Mouse (Mus musculus) limb, embryonic 11.5 days (tissue): Measurements from ENCODE around the gene Usp54. TPM values are rescaled to one million over a fixed set of nuclear protein-coding genes. Genes with fewer than 3 reads are reported as not detected.

Experiments used
- ATAC-seq: fragments of 200-750 bp; cut with Nextera tagmentation; 2 replicates; pipeline ENCODE4 v1.8.0; 2017; ENCODE audit warnings: low read depth; ENCODE audit not compliant: insufficient number of reproducible peaks, low FRiP score, low TSS enrichment
- DNase-seq: peaks from one replicate; pipeline ENCODE4 v3.0.0-alpha.2; 2015; ENCODE audit warnings: low spot score
- H3K27ac ChIP-seq: fragments of 300-500 bp; sonication (generic); replicated peaks from 2 replicates; pipeline ENCODE4 v1.5.1; 2014; ENCODE audit warnings: low read depth, mild to moderate bottlenecking, low read length
- H3K27me3 ChIP-seq: fragments of 300-500 bp; sonication (generic); 2 replicates; pipeline ENCODE4 v1.6.1; 2014; ENCODE audit warnings: mild to moderate bottlenecking, low read length, mixed read lengths; ENCODE audit not compliant: control insufficient read depth, insufficient read depth
- H3K36me3 ChIP-seq: fragments of 300-500 bp; sonication (generic); 2 replicates; pipeline ENCODE4 v1.6.1; 2014; ENCODE audit warnings: mild to moderate bottlenecking, low read length, moderate library complexity, mixed read lengths; ENCODE audit not compliant: control insufficient read depth, insufficient read depth
- H3K4me1 ChIP-seq: fragments of 300-500 bp; sonication (generic); 2 replicates; pipeline ENCODE4 v1.6.1; 2014; ENCODE audit warnings: low read length, mixed read lengths; ENCODE audit not compliant: control insufficient read depth, insufficient read depth
- H3K4me2 ChIP-seq: fragments of 300-500 bp; sonication (generic); 2 replicates; pipeline ENCODE4 v1.6.1; 2014; ENCODE audit warnings: low read depth, mild to moderate bottlenecking, moderate library complexity; ENCODE audit not compliant: severe bottlenecking
- H3K4me3 ChIP-seq: fragments of 300-500 bp; sonication (generic); 2 replicates; pipeline ENCODE4 v1.5.1; 2014; ENCODE audit warnings: low read depth, low read length
- H3K9ac ChIP-seq: fragments of 300-500 bp; sonication (generic); 2 replicates; pipeline ENCODE4 v1.6.1; 2014; ENCODE audit warnings: mild to moderate bottlenecking, low read length
- H3K9me3 ChIP-seq: fragments of 300-500 bp; sonication (generic); 2 replicates; pipeline ENCODE4 v1.6.1; 2016; ENCODE audit warnings: low read length; ENCODE audit not compliant: control insufficient read depth
- WGBS: fragments of 180-500 bp; shearing (Covaris S2); extraction: QIAGEN DNeasy Blood & Tissue Kit; methylation state at CpG from one replicate; pipeline ENCODE4 v1.1.7; 2014; 5-methylcytosine and 5-hydroxymethylcytosine counted together
- polyA plus RNA-seq: library from polyadenylated mRNA; unstranded; fragments of >200 nt; fragmentation: Nextera tagmentation; extraction: Ambion mirVana; gene quantifications from 2 replicates; pipeline ENCODE4 v1.2.1, GENCODE M21; 2014

Gene Usp54
- polyA plus RNA-seq, 1 experiment from 2014 or later, result 14.5 TPM

DNA sequence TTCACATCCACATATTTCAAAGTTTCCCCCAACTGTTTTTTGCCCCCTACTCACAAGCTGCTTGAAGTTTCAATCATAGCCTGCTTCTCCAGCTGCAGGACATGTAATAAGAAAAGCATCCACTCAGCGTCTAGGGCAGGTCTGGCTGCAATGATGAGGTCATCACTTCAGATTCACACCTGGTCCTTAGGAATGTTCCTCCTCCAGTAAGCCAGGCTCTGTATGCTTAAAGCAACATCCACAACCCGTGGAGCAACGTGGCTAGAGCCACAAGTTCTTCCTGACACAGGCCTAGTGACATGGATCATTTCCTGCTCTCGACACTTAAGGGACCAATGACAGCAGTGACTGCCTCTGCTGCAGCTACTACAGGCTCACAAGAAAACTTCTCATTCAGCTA is 9.6 kb downstream of the Usp54 start:
- WGBS, result 56% methylated on average over 4 of the region's 4 CpGs
- Histone ChIP-seq H3K4me3 (no peak overlapping the region), H3K9ac (no peak overlapping the region), H3K36me3 (no peaks in the 10 kb centered on the region), H3K27me3 (no peaks in the 10 kb centered on the region), H3K4me2 (no peak overlapping the region), H3K4me1 (no peaks in the 10 kb centered on the region), H3K27ac (no peak overlapping the region), H3K9me3 (no peaks in the 10 kb centered on the region)
- DNase-seq (no peak), ATAC-seq (no peak)

- Histone ChIP-seq H3K9me3 (no peaks in the 10 kb centered on the region), H3K27ac (no peak overlapping the region), H3K36me3 (no peaks in the 10 kb centered on the region), H3K9ac (no peak overlapping the region), H3K4me3 (no peak overlapping the region), H3K4me1 (no peaks in the 10 kb centered on the region), H3K4me2 (no peak overlapping the region), H3K27me3 (no peaks in the 10 kb centered on the region)
- ATAC-seq, result no peak
- WGBS, result 55% methylated on average over 3 of the region's 3 CpGs
- no peak for DNase-seq
These were observed 13.9 kb downstream of the Usp54 start for GRCm38 (mm10) chr14:20626971-20627370.

GRCm38 (mm10) chr14:20626447-20626846 is 14.4 kb downstream of the Usp54 start:
- Histone ChIP-seq H3K9ac (no peak overlapping the region), H3K9me3 (no peaks in the 10 kb centered on the region), H3K36me3 (no peaks in the 10 kb centered on the region), H3K27me3 (no peaks in the 10 kb centered on the region), H3K4me1 (no peaks in the 10 kb centered on the region), H3K4me2 (no peak overlapping the region), H3K4me3 (no peak overlapping the region), H3K27ac (no peak overlapping the region)
- DNase-seq, result no peak
- no peak for ATAC-seq
- 70% methylated on average over 2 of the region's 2 CpGs for WGBS

- DNase-seq (no peak), ATAC-seq (no peak)
- H3K27me3 ChIP-seq, result no peaks in the 10 kb centered on the region
- H3K9me3 ChIP-seq, result no peaks in the 10 kb centered on the region
- no peaks in the 10 kb centered on the region for H3K4me1 ChIP-seq
- WGBS, result 96% methylated on average over 3 of the region's 3 CpGs
- H3K9ac ChIP-seq, result no peak overlapping the region
- H3K36me3 ChIP-seq, result no peaks in the 10 kb centered on the region
- H3K4me3 ChIP-seq, result no peak overlapping the region
- H3K4me2 ChIP-seq, result no peak overlapping the region
- no peak overlapping the region for H3K27ac ChIP-seq
These were observed 18.0 kb downstream of the Usp54 start for GRCm38 (mm10) chr14:20622907-20623306.

- 91% methylated on average over 2 of the region's 2 CpGs for WGBS
- no peaks in the 10 kb centered on the region for H3K9me3 ChIP-seq
- no peak overlapping the region for H3K4me2 ChIP-seq
- no peak for ATAC-seq
- H3K4me3 ChIP-seq, result no peak overlapping the region
- H3K4me1 ChIP-seq, result no peaks in the 10 kb centered on the region
- no peak for DNase-seq
- H3K36me3 ChIP-seq, result no peaks in the 10 kb centered on the region
- H3K27me3 ChIP-seq, result no peaks in the 10 kb centered on the region
- no peak overlapping the region for H3K27ac ChIP-seq
- H3K9ac ChIP-seq, result no peak overlapping the region
These were observed 18.5 kb downstream of the Usp54 start for GRCm38 (mm10) chr14:20622412-20622811.

GRCm38 (mm10) chr14:20621903-20622302 is 19.0 kb downstream of the Usp54 start:
- no peak for ATAC-seq
- no peak overlapping the region for H3K4me3 ChIP-seq
- WGBS, result 83% methylated on average over 2 of the region's 2 CpGs

DNA sequence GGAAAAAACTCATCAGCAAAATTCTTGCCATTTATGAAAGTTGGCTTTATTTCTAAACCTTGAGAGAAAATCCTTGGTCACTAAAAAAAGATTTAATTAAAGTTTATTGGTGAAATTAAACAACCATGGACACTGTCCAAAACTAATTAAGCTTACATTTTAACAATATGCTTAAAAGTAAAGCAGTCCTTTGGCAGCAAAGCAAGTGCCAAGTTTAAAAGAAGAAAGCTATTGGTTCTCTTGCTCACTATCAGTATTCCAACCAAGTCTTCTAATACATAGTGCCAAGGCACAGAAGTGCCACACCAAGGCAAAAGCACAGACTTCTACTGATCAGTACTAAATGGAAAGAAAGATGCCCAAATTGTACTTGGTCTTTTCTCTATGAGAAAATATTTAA is 21.7 kb downstream of the Usp54 start:
- H3K36me3 ChIP-seq, result no peaks in the 10 kb centered on the region
- no peaks in the 10 kb centered on the region for H3K4me1 ChIP-seq
- DNase-seq (no peak), ATAC-seq (no peak)
- H3K27ac ChIP-seq, result no peak overlapping the region
- no peak overlapping the region for H3K9ac ChIP-seq
- no peaks in the 10 kb centered on the region for H3K9me3 ChIP-seq
- H3K4me2 ChIP-seq, result no peak overlapping the region
- no peak overlapping the region for H3K4me3 ChIP-seq
- H3K27me3 ChIP-seq, result no peaks in the 10 kb centered on the region

More at GRCm38 (mm10) chr14:20621903-20622302, 19.0 kb downstream of the Usp54 start:
- Histone ChIP-seq H3K4me2 (no peak overlapping the region), H3K4me1 (no peaks in the 10 kb centered on the region), H3K9me3 (no peaks in the 10 kb centered on the region), H3K27ac (no peak overlapping the region), H3K27me3 (no peaks in the 10 kb centered on the region), H3K9ac (no peak overlapping the region), H3K36me3 (no peaks in the 10 kb centered on the region)
- no peak for DNase-seq

GRCm38 (mm10) chr14:20618211-20618610 is 22.7 kb downstream of the Usp54 start:
- no peaks in the 10 kb centered on the region for H3K27me3 ChIP-seq
- H3K36me3 ChIP-seq, result no peaks in the 10 kb centered on the region
- no peak overlapping the region for H3K4me2 ChIP-seq
- no peaks in the 10 kb centered on the region for H3K4me1 ChIP-seq
- 89% methylated on average over 5 of the region's 5 CpGs for WGBS
- no peaks in the 10 kb centered on the region for H3K9me3 ChIP-seq
- no peak overlapping the region for H3K9ac ChIP-seq
- ATAC-seq (no peak), DNase-seq (no peak)
- no peak overlapping the region for H3K4me3 ChIP-seq
- no peak overlapping the region for H3K27ac ChIP-seq

- Histone ChIP-seq H3K4me1 (no peaks in the 10 kb centered on the region), H3K27ac (no peak overlapping the region), H3K9me3 (no peaks in the 10 kb centered on the region), H3K4me3 (no peak overlapping the region), H3K9ac (no peak overlapping the region), H3K36me3 (no peaks in the 10 kb centered on the region), H3K27me3 (no peaks in the 10 kb centered on the region), H3K4me2 (no peak overlapping the region)
- ATAC-seq (no peak), DNase-seq (no peak)
- 44% methylated on average over 2 of the region's 2 CpGs for WGBS
These were observed 24.4 kb downstream of the Usp54 start for GRCm38 (mm10) chr14:20616421-20616820.
